Mouse (Mus musculus) left cerebral cortex, adult 11 months (tissue): Measurements from ENCODE around the gene Slc7a7.

Experiments used
- DNase-seq: peaks from one replicate; pipeline ENCODE4 v3.0.0; 2022; ENCODE audit warnings: low spot score

Gene Slc7a7

DNA sequence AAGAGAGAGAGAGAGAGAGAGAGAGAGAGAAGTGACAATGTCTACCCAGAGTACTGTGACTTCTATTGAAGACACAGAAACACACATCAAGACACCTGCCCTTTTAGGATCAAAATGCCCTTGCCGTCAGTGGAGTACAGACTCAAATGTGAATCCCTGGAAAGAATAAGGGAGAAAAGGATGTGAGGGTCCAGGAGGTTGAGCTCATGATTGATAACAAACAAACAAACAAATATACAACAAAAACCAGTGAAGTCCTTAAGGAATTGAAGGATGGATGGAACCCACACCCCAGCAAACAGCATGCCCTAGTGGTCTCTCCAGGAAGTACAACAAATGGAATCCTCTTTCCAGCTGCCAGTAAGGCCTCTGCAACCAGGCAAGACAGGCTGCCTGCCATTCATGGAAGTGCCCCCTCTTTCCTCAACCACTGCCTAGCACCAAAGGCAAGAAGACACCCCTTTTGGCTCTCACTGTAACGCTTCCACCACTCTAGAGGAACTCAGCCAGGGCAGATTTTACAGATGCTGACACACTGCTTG lies 4.9 kb downstream of the Slc7a7 start:
- peak; percentile 34 for DNase-seq

DNA sequence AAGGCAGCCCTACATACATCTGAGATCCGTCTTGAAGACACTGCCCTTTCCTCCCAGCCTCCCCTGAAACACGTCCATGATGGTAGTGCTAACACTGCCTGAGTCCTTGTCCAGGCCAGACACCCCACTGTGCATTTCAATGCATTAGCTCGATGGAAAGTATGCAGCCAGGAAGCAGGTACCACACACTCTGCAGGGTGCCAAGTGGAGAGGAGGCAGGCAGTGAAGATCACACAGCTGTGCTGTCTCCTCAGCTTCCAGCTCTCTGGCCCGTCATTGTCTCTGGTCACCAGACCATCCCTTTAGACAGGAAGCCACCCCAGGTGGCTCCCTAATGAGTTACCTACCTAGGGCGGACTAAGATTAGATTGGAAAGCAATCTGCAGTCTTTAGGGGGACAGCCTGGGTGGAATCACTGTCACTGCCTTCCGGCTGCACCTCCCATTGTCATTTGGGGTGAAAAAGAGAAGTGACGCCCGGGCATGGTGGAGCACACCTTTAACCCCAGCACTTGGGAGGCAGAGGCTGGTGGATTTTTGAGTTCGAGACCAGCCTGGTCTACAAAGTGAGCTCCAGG lies 5.5 kb downstream of the Slc7a7 start:
- DNase-seq: no peak

GRCm38 (mm10) chr14:54409980-54410810 lies 7.4 kb downstream of the Slc7a7 start:
- no peak for DNase-seq

- no peak for DNase-seq
Observed at GRCm38 (mm10) chr14:54409057-54409645, 8.4 kb downstream of the Slc7a7 start.

DNA sequence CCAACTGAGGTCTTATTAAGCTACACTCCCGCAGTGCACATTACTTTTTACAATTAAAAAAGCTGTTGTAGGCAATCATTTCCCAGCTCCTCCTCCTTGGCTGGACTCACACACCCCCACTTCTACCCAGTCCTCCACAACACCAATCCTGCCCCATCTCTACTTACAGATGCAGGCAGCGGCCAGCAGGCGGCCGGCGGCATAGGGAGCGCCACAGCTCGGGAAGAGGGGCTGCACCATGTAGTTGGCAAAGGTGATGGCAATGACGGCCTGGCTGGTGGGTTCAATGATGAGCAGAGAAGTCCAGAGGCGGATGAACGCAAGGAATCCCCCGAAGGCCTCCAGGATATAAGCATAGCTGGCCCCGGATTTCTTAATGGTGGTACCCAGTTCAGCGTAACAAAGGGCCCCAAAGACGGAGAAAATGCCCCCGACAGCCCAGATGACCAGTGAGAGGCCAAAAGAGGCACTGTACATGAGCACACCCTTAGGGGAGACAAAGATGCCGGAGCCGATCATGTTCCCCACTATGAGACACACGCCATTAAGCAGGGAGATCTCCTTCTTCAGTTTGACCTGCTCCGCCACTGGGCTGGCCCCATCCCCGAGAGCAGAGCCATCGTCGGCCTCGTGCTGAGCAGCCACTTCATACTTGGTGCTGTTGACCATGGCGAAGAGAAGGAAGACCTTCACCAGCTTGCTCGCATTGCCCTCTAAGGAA lies 9.1 kb downstream of the Slc7a7 start:
- DNase-seq: no peak

DNA sequence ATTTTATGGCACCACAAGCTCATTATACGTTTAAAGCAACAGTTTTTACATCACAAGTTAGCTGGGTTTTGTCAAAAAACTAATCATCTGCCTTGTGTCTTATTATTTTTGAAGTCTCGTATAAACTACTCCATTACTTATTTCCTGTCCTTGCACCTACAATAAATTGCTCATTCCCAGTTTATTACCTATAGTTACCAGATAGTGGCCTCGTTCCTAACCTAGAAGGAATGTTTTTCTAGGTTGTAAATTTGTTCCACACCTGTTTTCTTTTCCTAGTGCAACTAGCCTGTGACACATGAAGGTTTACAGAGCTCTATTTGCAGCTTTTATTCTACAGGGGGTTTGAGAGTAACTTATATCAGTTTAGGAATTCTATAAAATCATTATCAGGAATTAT lies 15.9 kb downstream of the Slc7a7 start:
- no peak for DNase-seq

DNA sequence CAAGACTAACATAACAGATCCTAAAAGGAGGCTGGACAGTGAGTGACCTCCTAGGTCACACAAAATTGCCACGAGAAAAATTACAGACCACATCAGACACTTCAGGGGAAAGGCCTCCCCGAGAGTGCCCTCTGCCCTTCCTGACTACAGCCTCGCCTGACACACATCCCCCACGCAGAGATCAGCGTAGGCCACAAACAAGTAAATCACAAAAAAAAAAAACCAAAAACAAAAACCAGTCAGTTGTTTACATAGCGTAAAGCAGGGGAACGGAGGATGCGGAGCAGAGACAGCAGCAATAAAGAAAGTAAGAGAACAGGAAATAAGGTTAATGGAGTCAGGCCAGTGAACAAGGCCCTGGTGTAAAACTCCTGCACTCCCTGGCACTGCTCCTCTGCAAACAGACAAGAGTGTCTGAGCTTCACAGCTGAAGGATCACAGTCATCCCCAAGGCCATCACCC lies 18.6 kb downstream of the Slc7a7 start:
- DNase-seq: no peak

DNA sequence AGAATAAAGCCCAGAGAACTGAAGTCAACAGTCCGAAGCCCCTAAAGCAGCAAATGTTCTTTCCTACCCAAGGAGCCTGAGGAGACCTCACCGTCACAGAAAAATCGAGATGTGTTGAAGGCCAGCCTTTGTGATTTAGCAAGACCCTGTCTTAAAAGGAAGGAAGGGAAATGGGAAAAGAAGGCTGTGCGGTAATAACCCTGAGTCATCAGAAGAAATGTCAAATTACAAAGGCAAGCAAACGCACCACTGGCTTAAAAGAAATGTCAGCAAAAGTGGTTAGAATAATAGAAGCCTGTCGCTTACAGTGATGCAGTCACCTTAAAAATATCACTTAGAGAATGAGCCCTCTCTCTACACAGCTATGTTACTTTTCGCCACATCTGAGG lies 19.1 kb downstream of the Slc7a7 start:
- no peak for DNase-seq

- no peak for DNase-seq
Observed at GRCm38 (mm10) chr14:54397872-54398527, 19.6 kb downstream of the Slc7a7 start.

GRCm38 (mm10) chr14:54396685-54397084 lies 20.9 kb downstream of the Slc7a7 start:
- DNase-seq: no peak

DNA sequence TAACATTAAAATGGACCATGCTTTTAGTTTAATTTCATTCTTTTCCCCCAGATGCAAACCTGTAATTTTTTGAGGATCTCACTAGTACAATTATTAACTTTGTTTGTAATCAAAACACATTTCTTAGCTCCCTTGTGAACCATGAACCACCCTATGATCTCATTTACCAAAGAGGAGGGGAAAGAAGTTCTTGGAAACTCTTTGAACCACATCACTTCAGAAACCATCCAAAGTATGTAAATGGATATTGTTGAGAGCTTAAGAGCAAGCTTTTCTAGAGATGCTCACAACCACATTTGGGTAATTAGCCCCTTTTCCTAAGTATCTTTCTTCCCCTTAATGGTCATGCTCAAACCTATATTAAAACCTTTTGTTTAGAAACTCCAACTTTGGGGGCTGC lies 23.3 kb downstream of the Slc7a7 start:
- DNase-seq: no peak

- no peak for DNase-seq
Observed at GRCm38 (mm10) chr14:54393794-54394193, 23.8 kb downstream of the Slc7a7 start.

GRCm38 (mm10) chr14:54390843-54391242 lies 26.7 kb downstream of the Slc7a7 start:
- DNase-seq: no peak

GRCm38 (mm10) chr14:54387546-54387945 lies 30.0 kb downstream of the Slc7a7 start:
- DNase-seq: no peak

- DNase-seq: no peak
Observed at GRCm38 (mm10) chr14:54385968-54386618, 31.5 kb downstream of the Slc7a7 start.

DNA sequence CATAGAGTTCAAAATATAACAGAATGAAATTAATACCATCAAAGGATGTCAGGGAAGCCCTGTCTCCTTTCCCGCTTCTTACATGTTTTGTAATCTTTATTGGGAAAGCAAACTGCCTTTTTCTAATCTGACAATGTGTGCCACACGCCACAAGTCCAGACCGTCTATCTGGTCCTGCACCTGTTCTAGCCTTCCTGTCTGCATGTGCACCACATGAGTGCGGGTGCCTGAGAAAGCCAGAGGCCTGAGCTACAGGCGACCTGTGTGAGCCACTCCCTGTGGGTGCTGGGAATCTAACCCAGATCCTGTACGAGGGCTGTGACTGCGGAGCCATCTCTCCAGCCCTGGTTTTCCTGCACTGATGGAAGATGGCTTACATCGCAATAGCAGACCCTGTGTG lies 33.2 kb downstream of the Slc7a7 start:
- DNase-seq: no peak

GRCm38 (mm10) chr14:54383355-54383771 lies 34.2 kb downstream of the Slc7a7 start:
- no peak for DNase-seq

GRCm38 (mm10) chr14:54382641-54383040 lies 34.9 kb downstream of the Slc7a7 start:
- no peak for DNase-seq

GRCm38 (mm10) chr14:54381816-54382215 lies 35.8 kb downstream of the Slc7a7 start:
- no peak for DNase-seq

GRCm38 (mm10) chr14:54380616-54381015 lies 37.0 kb downstream of the Slc7a7 start:
- DNase-seq: no peak

- DNase-seq: no peak
Observed at GRCm38 (mm10) chr14:54379571-54379970, 38.0 kb downstream of the Slc7a7 start.
